Mouse (Mus musculus): ENCODE results near the gene Ybx1. TPM values are rescaled to one million over a fixed set of nuclear protein-coding genes. Genes with fewer than 3 reads are reported as not detected.
A peak's percentile ranks its signal among the peaks of the same experiment; 100 is the strongest.

The Ybx1 gene
- total and polyA plus RNA-seq, 3 experiments = 266 to 861 (median 773) TPM

DNA sequence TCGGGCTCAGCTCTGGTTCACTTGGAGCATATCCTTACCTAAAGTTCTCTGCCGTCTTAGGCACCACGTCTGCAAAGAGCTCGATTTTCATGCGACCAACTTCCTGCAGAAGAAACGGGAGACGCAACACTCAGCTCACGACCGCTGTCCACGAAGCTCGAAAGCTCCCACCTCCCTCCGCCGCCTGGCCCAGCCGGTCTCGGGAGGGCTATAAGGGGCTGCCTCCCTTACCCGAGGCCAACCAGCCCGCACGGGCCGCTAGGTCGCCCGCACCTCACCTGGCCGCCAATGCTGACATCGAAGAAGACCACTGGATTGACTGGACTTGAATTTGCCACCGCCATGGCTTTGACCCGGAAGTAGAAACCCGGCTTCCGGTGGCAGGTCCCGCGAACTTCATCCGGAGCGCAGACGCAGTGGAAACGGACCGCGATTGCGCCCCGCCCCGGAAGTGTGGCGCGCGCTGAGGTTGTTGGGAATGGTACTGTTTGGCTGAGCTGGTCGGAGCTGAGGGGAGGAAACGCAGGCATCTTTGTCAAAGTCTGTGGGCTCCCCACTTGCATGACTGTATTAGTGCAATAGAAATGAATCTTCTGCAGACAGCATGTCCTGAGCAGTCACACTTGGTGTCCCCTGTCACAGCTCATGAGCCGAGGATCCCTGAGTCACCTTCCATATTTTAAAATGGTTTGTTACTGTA, 25.9 kb upstream of the Ybx1 start, which contains the start of gene Ppih:
Gene Ppih (minus strand): TSS at position 416 of the 700 bp plus-strand sequence.
- no peaks in the 10 kb centered on the region for H3K27me3 ChIP-seq (ENCODE audit: control insufficient read depth, insufficient read depth, low read length)
- peak within 1 kb of the TSS; percentile 62 for H3K9ac ChIP-seq (ENCODE audit: low read depth, low read length)
- H3K4me3 ChIP-seq = peak within 1 kb of the TSS; percentile 75
- no peaks in the 10 kb centered on the region for H3K36me3 ChIP-seq (ENCODE audit: control insufficient read depth, insufficient read depth, low read length)
- intact Hi-C loops (cut with DNase I) = loop anchor here (2.0 to 5.0 kb wide), 3 partner anchors 25 to 102 kb away; partner anchors contain the start of genes Ppcs, Ybx1 and Zmynd12
- H3K4me1 ChIP-seq (ENCODE audit: control insufficient read depth, insufficient read depth, low read length) = 0 out of 2 replicates have a peak, but pooled peaks cover 1% of the 10 kb centered on the region
- peak; percentile 75 for TF ChIP-seq EP300 (IDR thresholded peaks at IDR 0.05; ENCODE audit: insufficient read depth, low read depth, low read length)
- TF ChIP-seq POLR2A (IDR thresholded peaks at IDR 0.05; ENCODE audit: insufficient read depth, low read depth, low read length) = peak; percentile 96
- TF ChIP-seq CTCF (IDR thresholded peaks at IDR 0.05) = peak; percentile 17; the same call in 1 of the 2 replicates
- WGBS = under 1% methylated on average over 44 of the region's 44 CpGs
- peak within 1 kb of the TSS; percentile 75 for H3K27ac ChIP-seq
- H3K79me2 ChIP-seq (replicated peaks; ENCODE audit: control insufficient read depth, insufficient read depth, low read length) = no peaks in the 10 kb centered on the region
- peak; percentile 97 for DNase-seq

DNA sequence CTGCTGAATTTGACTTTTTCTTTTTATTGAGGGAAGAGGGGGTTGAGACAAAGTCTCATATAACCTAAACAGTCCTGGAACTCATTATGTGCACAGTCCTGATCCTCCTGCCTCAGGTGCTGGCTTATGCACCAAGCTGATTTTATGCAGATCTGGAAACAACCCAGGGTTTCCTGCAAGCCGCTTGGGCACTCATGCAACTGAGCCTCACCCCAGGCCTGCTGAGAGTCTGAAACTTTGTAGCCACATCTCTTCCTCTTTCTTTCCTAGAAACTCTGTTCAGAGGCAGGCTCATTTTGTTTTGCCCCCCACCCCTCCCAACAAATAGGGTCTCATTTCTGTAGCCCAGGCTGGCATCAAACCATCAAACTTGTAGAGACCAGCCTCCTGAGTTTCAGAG, 19.4 kb upstream of the Ybx1 start:
- DNase-seq = no peak
- Histone ChIP-seq H3K4me1 (ENCODE audit: control insufficient read depth, insufficient read depth, low read length) (no peaks in the 10 kb centered on the region), H3K79me2 (replicated peaks; ENCODE audit: control insufficient read depth, insufficient read depth, low read length) (no peaks in the 10 kb centered on the region), H3K36me3 (ENCODE audit: control insufficient read depth, insufficient read depth, low read length) (no peaks in the 10 kb centered on the region), H3K9ac (ENCODE audit: low read depth, low read length) (no peak overlapping the region), H3K27ac (no peak overlapping the region), H3K4me3 (no peak overlapping the region), H3K27me3 (ENCODE audit: control insufficient read depth, insufficient read depth, low read length) (no peaks in the 10 kb centered on the region)
- intact Hi-C loops (cut with DNase I) = no loop called here
- WGBS = 84% methylated on average over 1 of the region's 1 CpGs
- TF ChIP-seq EP300 (IDR thresholded peaks at IDR 0.05; ENCODE audit: insufficient read depth, low read depth, low read length) = no peak

DNA sequence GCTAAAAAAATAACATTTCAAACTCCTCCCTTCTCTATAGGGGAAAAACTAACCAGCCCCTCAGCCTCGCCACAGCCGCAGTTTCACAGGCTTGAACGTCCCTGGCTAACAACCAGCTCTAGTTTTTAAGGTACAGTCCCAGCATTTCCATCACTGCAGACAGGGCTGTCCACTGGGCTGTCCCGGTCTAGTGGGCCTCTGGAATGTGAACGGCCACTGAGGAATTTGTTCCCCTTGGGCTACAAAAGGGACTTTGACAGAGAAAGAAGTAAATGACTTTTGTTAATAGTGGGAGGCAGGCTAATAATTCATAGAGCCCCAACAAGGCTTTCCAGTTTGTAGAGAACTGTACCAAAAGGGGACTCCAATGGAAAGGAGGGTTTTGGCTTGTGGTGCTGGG, 11.0 kb upstream of the Ybx1 start:
- H3K27ac ChIP-seq = no peak overlapping the region
- intact Hi-C loops (cut with DNase I) = no loop called here
- H3K79me2 ChIP-seq (replicated peaks; ENCODE audit: control insufficient read depth, insufficient read depth, low read length) = no peaks in the 10 kb centered on the region
- H3K9ac ChIP-seq (ENCODE audit: low read depth, low read length) = no peak overlapping the region
- no peaks in the 10 kb centered on the region for H3K36me3 ChIP-seq (ENCODE audit: control insufficient read depth, insufficient read depth, low read length)
- TF ChIP-seq CTCF (IDR thresholded peaks at IDR 0.05) = no peak
- no peak for TF ChIP-seq EP300 (IDR thresholded peaks at IDR 0.05; ENCODE audit: insufficient read depth, low read depth, low read length)
- TF ChIP-seq POLR2A (IDR thresholded peaks at IDR 0.05; ENCODE audit: insufficient read depth, low read depth, low read length) = no peak
- 91% methylated on average over 5 of the region's 5 CpGs for WGBS
- H3K4me1 ChIP-seq (ENCODE audit: control insufficient read depth, insufficient read depth, low read length) = no peaks in the 10 kb centered on the region
- no peak overlapping the region for H3K4me3 ChIP-seq
- no peaks in the 10 kb centered on the region for H3K27me3 ChIP-seq (ENCODE audit: control insufficient read depth, insufficient read depth, low read length)
- no peak for DNase-seq

DNA sequence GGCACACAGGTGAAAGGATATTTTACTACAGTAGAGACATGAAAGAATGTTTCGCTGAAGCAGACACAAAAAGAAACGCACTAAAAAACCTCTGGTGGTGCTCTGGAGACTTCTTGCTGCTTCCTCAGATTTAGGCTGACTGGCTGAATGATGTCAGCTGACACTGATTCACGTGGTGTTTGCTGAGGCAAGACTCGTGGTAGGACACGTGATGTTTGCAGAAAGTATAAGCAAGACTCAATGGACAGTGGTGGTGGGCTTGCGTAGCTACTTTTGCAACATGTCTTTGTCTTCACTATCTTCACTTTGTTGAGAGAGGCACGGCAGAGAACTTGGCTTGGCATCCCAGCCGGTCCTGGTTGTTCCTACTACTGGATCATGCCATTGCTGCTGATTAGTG, 8.9 kb upstream of the Ybx1 start:
- WGBS = 82% methylated on average over 8 of the region's 8 CpGs
- Histone ChIP-seq H3K27ac (no peak overlapping the region), H3K27me3 (ENCODE audit: control insufficient read depth, insufficient read depth, low read length) (no peaks in the 10 kb centered on the region), H3K9ac (ENCODE audit: low read depth, low read length) (no peak overlapping the region), H3K4me3 (no peak overlapping the region), H3K36me3 (ENCODE audit: control insufficient read depth, insufficient read depth, low read length) (no peaks in the 10 kb centered on the region), H3K4me1 (ENCODE audit: control insufficient read depth, insufficient read depth, low read length) (no peaks in the 10 kb centered on the region), H3K79me2 (replicated peaks; ENCODE audit: control insufficient read depth, insufficient read depth, low read length) (no peaks in the 10 kb centered on the region)
- no peak for TF ChIP-seq EP300 (IDR thresholded peaks at IDR 0.05; ENCODE audit: insufficient read depth, low read depth, low read length)
- TF ChIP-seq POLR2A (IDR thresholded peaks at IDR 0.05; ENCODE audit: insufficient read depth, low read depth, low read length) = no peak
- intact Hi-C loops (cut with DNase I) = no loop called here
- DNase-seq = no peak

DNA sequence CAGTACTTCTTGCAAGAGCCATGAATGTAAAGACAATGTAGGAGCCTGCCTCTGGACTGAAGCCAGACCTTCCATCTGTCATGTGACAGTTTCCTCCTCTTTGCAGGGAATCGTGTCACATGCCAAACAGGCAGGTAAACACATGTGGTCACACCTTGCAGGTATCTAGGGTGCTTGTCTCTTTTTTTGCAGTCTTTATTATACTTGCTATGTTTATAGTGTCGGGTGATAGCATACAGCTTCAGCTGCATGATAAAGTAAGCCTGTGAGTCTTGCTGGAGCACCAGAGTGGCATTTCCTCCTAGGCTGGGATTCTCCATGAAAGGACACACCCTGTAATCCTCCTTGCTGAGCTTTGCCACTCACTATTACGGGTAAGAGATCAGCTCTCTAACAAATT, 7.4 kb upstream of the Ybx1 start:
- Histone ChIP-seq H3K4me3 (no peak overlapping the region), H3K27ac (no peak overlapping the region), H3K27me3 (ENCODE audit: control insufficient read depth, insufficient read depth, low read length) (no peaks in the 10 kb centered on the region), H3K36me3 (ENCODE audit: control insufficient read depth, insufficient read depth, low read length) (no peaks in the 10 kb centered on the region), H3K9ac (ENCODE audit: low read depth, low read length) (no peak overlapping the region), H3K79me2 (replicated peaks; ENCODE audit: control insufficient read depth, insufficient read depth, low read length) (no peaks in the 10 kb centered on the region), H3K4me1 (ENCODE audit: control insufficient read depth, insufficient read depth, low read length) (no peaks in the 10 kb centered on the region)
- TF ChIP-seq CTCF (IDR thresholded peaks at IDR 0.05) (no peak), EP300 (IDR thresholded peaks at IDR 0.05; ENCODE audit: insufficient read depth, low read depth, low read length) (no peak), POLR2A (IDR thresholded peaks at IDR 0.05; ENCODE audit: insufficient read depth, low read depth, low read length) (no peak)
- WGBS = 70% methylated on average over 3 of the region's 3 CpGs
- DNase-seq = no peak
- intact Hi-C loops (cut with DNase I) = no loop called here

DNA sequence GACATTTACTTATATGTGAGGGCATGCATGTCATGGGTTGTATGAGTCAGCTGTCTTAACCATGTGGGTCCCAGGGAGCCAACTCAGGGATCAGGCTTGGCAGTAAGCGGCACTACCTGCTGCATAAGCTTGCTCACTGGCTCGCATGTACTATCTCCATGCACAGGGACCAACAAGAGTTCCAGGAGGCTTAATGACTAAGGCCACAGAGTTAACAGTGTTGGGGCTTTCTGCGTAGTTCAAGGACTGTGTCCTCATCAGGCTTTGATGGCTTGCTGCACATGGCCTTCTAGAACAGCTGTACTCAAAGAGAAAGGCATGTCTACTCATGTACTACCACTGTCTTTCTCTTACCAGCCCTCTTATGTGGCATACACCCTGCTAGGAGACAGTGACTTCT, 6.4 kb upstream of the Ybx1 start:
- no peak for DNase-seq
- no peaks in the 10 kb centered on the region for H3K79me2 ChIP-seq (replicated peaks; ENCODE audit: control insufficient read depth, insufficient read depth, low read length)
- intact Hi-C loops (cut with DNase I) = no loop called here
- H3K9ac ChIP-seq (ENCODE audit: low read depth, low read length) = no peak overlapping the region
- 87% methylated on average over 3 of the region's 3 CpGs for WGBS
- H3K4me1 ChIP-seq (ENCODE audit: control insufficient read depth, insufficient read depth, low read length) = no peaks in the 10 kb centered on the region
- no peak overlapping the region for H3K27ac ChIP-seq
- H3K4me3 ChIP-seq = no peak overlapping the region
- TF ChIP-seq POLR2A (IDR thresholded peaks at IDR 0.05; ENCODE audit: insufficient read depth, low read depth, low read length) = no peak
- TF ChIP-seq CTCF (IDR thresholded peaks at IDR 0.05) = no peak
- TF ChIP-seq EP300 (IDR thresholded peaks at IDR 0.05; ENCODE audit: insufficient read depth, low read depth, low read length) = no peak
- H3K36me3 ChIP-seq (ENCODE audit: control insufficient read depth, insufficient read depth, low read length) = no peaks in the 10 kb centered on the region
- no peaks in the 10 kb centered on the region for H3K27me3 ChIP-seq (ENCODE audit: control insufficient read depth, insufficient read depth, low read length)

Measured in heart, adult 2 months (tissue).